Mouse (Mus musculus) cerebellum, postnatal 4 days (tissue): ENCODE data around the gene Frmd6.

Source experiments
- DNase-seq, 2 experiments: peaks; one replicate each; pipeline ENCODE4 v3.0.0; 2022; ENCODE audit warnings: low spot score in 2 of 2, mixed read lengths in 1 of 2

The Frmd6 gene

GRCm38 (mm10) chr12:70824729-70825650, at the start of gene Frmd6:
TSS of gene Frmd6 (plus strand) at chr12:70825514.
- peak; percentile 78 to 94 for DNase-seq

GRCm38 (mm10) chr12:70775609-70776008, 49.7 kb upstream of the Frmd6 start:
- DNase-seq = no peak

GRCm38 (mm10) chr12:70776683-70777082, 48.6 kb upstream of the Frmd6 start:
- DNase-seq = peak in 1 of 2 experiments; percentile 53

GRCm38 (mm10) chr12:70777466-70777865, 47.8 kb upstream of the Frmd6 start:
- no peak for DNase-seq

GRCm38 (mm10) chr12:70777866-70778265, 47.4 kb upstream of the Frmd6 start:
- no peak for DNase-seq

GRCm38 (mm10) chr12:70778271-70778670, 47.0 kb upstream of the Frmd6 start:
- DNase-seq = no peak

- no peak for DNase-seq
These were observed 46.6 kb upstream of the Frmd6 start for GRCm38 (mm10) chr12:70778724-70779123.

GRCm38 (mm10) chr12:70783049-70783448, 42.3 kb upstream of the Frmd6 start:
- DNase-seq = no peak

- no peak for DNase-seq
These were observed 41.7 kb upstream of the Frmd6 start for GRCm38 (mm10) chr12:70783475-70784239.

GRCm38 (mm10) chr12:70784240-70784705, 41.0 kb upstream of the Frmd6 start:
- no peak for DNase-seq

- DNase-seq = no peak
These were observed 36.0 kb upstream of the Frmd6 start for GRCm38 (mm10) chr12:70789341-70789740.

GRCm38 (mm10) chr12:70793291-70793690, 32.0 kb upstream of the Frmd6 start:
- no peak for DNase-seq

GRCm38 (mm10) chr12:70794543-70795388, 30.5 kb upstream of the Frmd6 start:
- DNase-seq = no peak

GRCm38 (mm10) chr12:70795389-70795711, 30.0 kb upstream of the Frmd6 start:
- DNase-seq = no peak

- no peak for DNase-seq
These were observed 26.8 kb upstream of the Frmd6 start for GRCm38 (mm10) chr12:70798496-70798895.

GRCm38 (mm10) chr12:70799231-70800002, 25.9 kb upstream of the Frmd6 start:
- no peak for DNase-seq

- no peak for DNase-seq
These were observed 25.2 kb upstream of the Frmd6 start for GRCm38 (mm10) chr12:70800086-70800485.

GRCm38 (mm10) chr12:70801361-70801760, 24.0 kb upstream of the Frmd6 start:
- DNase-seq = no peak

GRCm38 (mm10) chr12:70803494-70803893, 21.8 kb upstream of the Frmd6 start:
- DNase-seq = no peak

- DNase-seq = no peak
These were observed 20.3 kb upstream of the Frmd6 start for GRCm38 (mm10) chr12:70804989-70805388.

GRCm38 (mm10) chr12:70807543-70807942, 17.8 kb upstream of the Frmd6 start:
- no peak for DNase-seq
